Mouse (Mus musculus): Measurements from ENCODE around the gene Itgal. TPM values are rescaled to one million over a fixed set of nuclear protein-coding genes. Genes with fewer than 3 reads are reported as not detected.
A peak's percentile ranks its signal among the peaks of the same experiment; 100 is the strongest.
"Not testable (repeated sequence)": the region's sequence is repeated elsewhere in the genome, so short reads cannot be mapped to it uniquely, and the experiment has no call there.

Gene Itgal
- total RNA-seq, 4 experiments from 2014 or later: 0.07 to 0.25 (median 0.17) TPM

- no peak for DNase-seq (ENCODE audit: low spot score in 2 of 2)
These were observed 46.3 kb downstream of the Itgal start for GRCm38 (mm10) chr7:127342332-127342731.

- no peak for DNase-seq (ENCODE audit: low spot score in 2 of 2)
These were observed 46.8 kb downstream of the Itgal start for GRCm38 (mm10) chr7:127342888-127343287.

GRCm38 (mm10) chr7:127343351-127344019, 47.4 kb downstream of the Itgal start:
- no peak for DNase-seq (ENCODE audit: low spot score in 2 of 2)

DNA sequence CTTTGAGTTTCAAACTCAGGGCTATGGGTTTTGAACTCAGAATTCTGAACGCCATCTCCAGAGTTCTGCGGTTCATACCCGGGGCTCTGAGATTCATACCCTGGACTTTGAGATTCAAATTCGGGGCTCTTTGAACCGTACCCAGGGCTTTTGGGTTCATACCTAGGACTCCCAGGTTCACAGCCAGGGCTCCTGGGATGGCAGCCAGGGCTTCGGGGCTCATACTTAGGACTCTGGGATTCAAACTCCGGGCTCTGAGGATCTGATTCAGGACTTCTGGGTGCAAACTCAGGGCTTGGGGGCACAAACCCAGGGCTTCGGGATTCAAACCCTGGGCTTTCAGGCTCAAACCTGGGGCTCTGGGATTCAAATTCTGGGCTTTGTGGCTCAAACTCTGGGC, 48.3 kb downstream of the Itgal start:
- no peak for DNase-seq (ENCODE audit: low spot score in 2 of 2)

- peak in 1 of 2 experiments; percentile 60 for DNase-seq (ENCODE audit: low spot score in 2 of 2)
These were observed 49.0 kb downstream of the Itgal start for GRCm38 (mm10) chr7:127345092-127345491.

DNA sequence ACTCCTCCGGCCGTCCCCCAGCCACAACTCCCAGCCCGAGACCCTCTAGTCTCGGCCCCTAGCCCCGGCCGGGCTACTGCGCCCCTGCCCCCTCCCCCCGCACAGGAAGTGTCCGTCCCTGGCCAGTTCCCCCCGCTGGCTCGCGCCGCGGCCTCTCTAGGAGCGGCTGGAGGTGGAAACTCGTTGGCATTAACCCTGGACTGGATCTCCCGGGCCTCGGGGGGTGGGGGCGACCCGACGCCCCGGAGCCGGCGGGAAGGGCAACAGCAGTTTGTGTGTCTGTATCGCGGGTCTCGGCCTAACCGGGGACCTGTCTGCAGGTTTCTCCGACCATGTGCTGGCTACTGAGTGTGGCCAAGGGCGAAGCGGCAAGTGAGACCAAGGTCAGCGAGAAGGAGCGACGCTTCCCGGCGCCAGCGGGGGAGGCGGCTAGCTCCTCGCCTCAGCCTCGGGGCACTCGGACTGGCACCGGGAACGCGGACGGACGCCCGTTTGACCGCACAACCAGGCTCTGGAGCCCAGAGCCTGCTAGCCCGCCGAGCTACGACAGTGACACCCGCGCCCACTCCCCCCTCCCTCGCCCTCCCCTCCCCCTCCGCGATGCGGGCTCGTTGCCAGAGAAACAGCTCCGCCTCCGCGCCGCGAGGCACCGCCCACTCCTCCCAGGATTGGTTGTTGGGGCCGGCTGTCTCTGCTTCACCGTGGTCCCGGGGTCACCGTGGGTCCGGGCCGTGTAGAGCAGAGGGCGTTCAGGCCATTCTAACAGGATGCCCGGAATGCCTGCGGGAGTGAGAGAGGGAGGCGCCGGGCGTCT, 49.7 kb downstream of the Itgal start, which contains the start of gene Zfp768:
Gene Zfp768 (minus strand): TSS at position 78 of the 814 bp plus-strand sequence.
- DNase-seq (ENCODE audit: low spot score in 2 of 2): peak; percentile 90 to 92

- no peak for DNase-seq (ENCODE audit: low spot score in 2 of 2)
These were observed 50.6 kb downstream of the Itgal start for GRCm38 (mm10) chr7:127346676-127347075.

DNA sequence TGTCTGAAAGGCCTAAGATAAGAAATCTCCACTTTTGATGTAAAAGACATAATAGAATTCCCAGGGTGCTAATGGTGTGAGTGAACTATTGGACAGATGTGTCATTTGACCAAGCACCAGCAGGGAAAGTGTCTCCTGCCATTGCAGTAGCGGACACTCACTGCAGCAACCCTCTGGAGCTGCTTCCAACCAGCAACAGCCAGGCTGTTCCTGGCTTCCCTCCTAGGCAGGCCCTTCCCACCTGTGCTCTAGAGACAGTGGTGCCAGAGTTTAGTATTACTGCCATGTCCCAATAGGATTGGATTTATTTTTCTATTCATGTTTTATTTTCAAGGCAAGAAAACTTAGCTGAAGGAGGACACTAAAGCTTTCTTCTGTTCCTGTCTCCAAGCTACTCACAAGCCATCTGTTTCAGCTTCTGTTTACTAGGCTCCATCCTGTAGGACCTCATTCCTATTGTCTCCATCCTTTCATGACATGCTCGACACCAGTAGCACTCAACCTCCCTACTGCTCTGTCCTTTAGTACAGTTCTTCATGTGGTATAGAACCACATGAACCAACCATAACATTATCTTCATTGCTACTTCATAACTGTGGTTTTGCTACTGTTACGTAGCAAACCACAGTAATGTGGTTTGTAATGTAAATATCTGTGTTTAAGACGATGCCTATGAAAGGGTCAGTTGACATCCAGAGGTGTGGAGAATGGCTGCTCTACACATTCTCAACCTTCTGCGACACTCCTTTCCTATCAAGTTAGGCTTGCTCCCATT, 55.4 kb downstream of the Itgal start:
- DNase-seq (ENCODE audit: low spot score in 2 of 2): no peak

GRCm38 (mm10) chr7:127355796-127356195, 59.7 kb downstream of the Itgal start:
- no peak for DNase-seq (ENCODE audit: low spot score in 2 of 2)

DNA sequence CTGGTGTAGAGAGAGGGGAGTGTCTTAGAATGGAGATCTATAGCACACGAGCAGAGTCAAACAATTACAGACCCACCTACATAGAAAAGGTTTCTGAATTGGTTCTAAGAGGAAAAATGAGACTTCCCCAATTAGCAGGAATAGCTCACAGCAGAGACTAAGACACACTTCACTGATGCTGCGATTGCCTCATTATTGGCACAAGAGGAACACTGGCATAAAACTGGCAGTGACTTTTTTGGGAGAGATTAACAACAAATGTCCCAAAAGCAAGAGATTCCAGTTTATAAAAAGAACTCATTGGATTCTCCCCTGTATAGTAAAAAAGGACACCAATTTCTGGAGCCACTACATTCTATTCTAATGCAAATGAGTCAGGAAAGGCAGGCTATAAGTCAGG, 61.8 kb downstream of the Itgal start:
- no peak for DNase-seq (ENCODE audit: low spot score in 2 of 2)

GRCm38 (mm10) chr7:127358472-127358871, 62.4 kb downstream of the Itgal start:
- no peak for DNase-seq (ENCODE audit: low spot score in 2 of 2)

GRCm38 (mm10) chr7:127360265-127360664, 64.2 kb downstream of the Itgal start:
- DNase-seq (ENCODE audit: low spot score in 2 of 2): no peak

DNA sequence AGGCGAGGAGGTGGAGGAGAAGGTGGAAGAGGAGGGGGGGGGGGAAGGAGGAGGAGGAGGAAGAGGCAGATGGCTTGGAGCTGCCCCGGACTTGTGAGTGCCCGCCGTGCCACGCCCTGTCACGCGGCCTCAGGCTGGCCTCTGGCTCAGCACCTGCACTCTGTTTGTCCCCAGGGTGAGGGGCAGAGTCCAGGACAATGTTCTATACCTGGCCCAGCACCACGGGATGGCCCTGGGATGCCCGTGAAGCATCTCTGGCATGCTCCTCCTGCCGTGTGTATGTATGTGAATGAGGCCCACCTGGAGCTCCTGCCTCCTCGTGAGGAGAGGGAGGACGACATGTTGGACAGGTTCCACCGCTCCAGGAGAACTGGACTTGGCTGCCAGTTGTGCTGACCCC, 65.4 kb downstream of the Itgal start:
- no peak for DNase-seq (ENCODE audit: low spot score in 2 of 2)

- not testable (repeated sequence) for DNase-seq (ENCODE audit: low spot score in 2 of 2)
These were observed 66.4 kb downstream of the Itgal start for GRCm38 (mm10) chr7:127362418-127362817.

DNA sequence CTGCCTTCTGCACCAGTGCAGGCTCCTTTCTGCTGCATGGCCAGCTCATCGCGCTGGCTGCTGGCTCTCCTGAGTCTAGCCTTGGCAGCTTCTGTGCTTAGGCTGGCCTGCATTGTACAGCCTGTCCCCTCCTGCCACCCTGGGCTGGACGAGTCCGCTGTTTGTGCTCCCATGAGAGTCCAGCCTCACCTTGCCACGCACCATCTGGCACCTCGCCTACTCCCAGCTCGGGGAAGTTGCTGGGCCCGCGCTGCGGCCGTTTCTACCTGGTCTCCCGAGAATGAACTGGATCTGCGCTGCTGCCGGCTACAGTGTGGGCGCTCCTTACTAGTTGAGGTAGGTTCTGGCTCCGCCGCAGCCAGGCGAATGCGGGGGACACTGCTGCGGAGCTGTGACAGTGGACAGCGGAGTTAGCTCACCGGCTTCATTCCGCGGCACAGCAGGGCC, 67.4 kb downstream of the Itgal start:
- no peak for DNase-seq (ENCODE audit: low spot score in 2 of 2)

- no peak for DNase-seq (ENCODE audit: low spot score in 2 of 2)
These were observed 68.1 kb downstream of the Itgal start for GRCm38 (mm10) chr7:127364166-127364565.

DNA sequence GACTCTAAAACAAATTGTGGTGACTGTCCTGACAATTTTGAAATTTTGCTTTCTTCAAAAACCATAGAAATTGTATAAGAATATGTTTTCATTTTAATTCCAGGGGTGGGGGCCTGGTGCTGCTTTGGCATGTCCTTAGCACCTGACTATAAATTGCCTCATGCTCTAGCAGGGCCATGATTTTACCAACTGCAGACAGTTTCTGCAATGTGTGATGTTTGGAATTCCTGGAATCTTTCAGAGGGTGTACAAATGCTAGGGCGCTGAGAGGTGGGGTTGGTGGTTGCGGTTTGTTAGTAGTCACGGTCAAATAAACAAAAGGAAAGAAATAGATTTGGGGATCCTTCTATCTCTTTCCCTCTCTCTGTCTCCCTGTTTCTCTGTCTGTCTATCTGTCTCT, 70.2 kb downstream of the Itgal start:
- DNase-seq (ENCODE audit: low spot score in 2 of 2): no peak

DNA sequence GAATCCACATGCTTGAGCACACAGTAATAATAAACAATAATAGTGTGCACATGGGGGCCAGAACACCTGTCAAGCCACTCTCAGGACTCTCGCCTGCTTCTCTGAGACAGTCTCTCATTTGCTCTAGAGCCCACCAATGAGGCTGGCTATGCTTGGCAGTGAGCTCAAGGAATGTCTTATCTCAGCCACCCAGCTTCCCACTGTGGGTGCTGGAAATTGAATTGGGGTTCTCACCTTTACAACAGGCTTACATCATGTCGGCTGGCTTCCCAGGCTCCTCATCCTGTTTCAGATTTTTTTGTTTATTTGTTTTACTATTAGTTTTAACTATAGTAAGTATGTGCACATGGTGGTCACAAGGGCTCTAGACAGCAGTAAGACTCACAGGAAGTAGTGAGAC, 75.2 kb downstream of the Itgal start:
- DNase-seq (ENCODE audit: low spot score in 2 of 2): no peak

- DNase-seq (ENCODE audit: low spot score in 2 of 2): not testable (repeated sequence)
These were observed 75.8 kb downstream of the Itgal start for GRCm38 (mm10) chr7:127371870-127372269.

- peak; percentile 93 for DNase-seq (ENCODE audit: low spot score in 2 of 2)
These were observed 79.5 kb downstream of the Itgal start, which contains the start of gene Zfp747 for GRCm38 (mm10) chr7:127375271-127376245. Gene Zfp747, minus strand, starts transcription at chr7:127376050.

Data from gastrocnemius, adult 8-10 months (tissue).